Comparison of ENCODE assay signal across 8 mouse cellular contexts in the genomic region with DNA sequence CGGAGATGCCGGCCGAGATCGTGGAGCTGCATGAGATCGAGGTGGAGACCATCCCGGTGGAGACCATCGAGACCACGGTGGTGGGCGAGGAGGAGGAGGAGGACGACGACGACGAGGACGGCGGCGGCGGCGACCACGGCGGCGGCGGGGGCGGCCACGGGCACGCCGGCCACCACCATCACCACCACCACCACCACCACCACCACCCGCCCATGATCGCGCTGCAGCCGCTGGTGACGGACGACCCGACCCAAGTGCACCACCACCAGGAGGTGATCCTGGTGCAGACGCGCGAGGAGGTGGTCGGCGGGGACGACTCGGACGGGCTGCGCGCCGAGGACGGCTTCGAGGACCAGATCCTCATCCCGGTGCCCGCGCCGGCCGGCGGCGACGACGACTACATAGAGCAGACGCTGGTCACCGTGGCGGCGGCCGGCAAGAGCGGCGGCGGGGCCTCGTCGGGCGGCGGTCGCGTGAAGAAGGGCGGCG. TPM values are rescaled to one million over a fixed set of nuclear protein-coding genes. Genes with fewer than 3 reads are reported as not detected.
DNase-seq lines count a peak whose midpoint lies in the region; ATAC-seq and TF ChIP-seq lines count a peak whose summit lies in the region.

No protein-coding gene starts in this region.

- peak; percentile 13; the same call in 1 of the 2 replicates for ATAC-seq in embryonic facial prominence, embryonic 12.5 days (ENCODE audit: insufficient number of reproducible peaks, insufficient read depth, low FRiP score, low TSS enrichment)
- no peak for ATAC-seq in heart, postnatal 0 days (ENCODE audit: insufficient read depth, low read depth)

- H3K27me3 ChIP-seq in embryonic facial prominence, embryonic 12.5 days = no peaks in the 10 kb centered on the region
- H3K27me3 ChIP-seq in heart, postnatal 0 days (ENCODE audit: control insufficient read depth, insufficient read depth, low read length) = no peaks in the 10 kb centered on the region

- peaks cover 34% of the 10 kb centered on the region for H3K4me1 ChIP-seq in embryonic facial prominence, embryonic 12.5 days
- peaks cover 13% of the 10 kb centered on the region for H3K4me1 ChIP-seq in heart, postnatal 0 days (ENCODE audit: control insufficient read depth, insufficient read depth)

- no peaks in the 10 kb centered on the region for H3K9me3 ChIP-seq in embryonic facial prominence, embryonic 12.5 days
- no peaks in the 10 kb centered on the region for H3K9me3 ChIP-seq in heart, postnatal 0 days (replicated peaks; ENCODE audit: control insufficient read depth, low read length)

- H3K27ac ChIP-seq in embryonic facial prominence, embryonic 12.5 days = peak overlapping the region; percentile 99
- H3K27ac ChIP-seq in heart, postnatal 0 days (ENCODE audit: low read depth) = peak overlapping the region; percentile 99
- no peak overlapping the region for H3K27ac ChIP-seq in macrophage

- peak overlapping the region; percentile 60 for H3K4me2 ChIP-seq in embryonic facial prominence, embryonic 12.5 days (replicated peaks)
- peak overlapping the region; percentile 70 for H3K4me2 ChIP-seq in heart, postnatal 0 days (ENCODE audit: low read depth, low read length)

- peak overlapping the region; percentile 94 for H3K9ac ChIP-seq in embryonic facial prominence, embryonic 12.5 days
- H3K9ac ChIP-seq in heart, postnatal 0 days (replicated peaks; ENCODE audit: low read depth, low read length) = peak overlapping the region; percentile 95

- TF ChIP-seq CTCF in heart, postnatal 0 days (IDR thresholded peaks at IDR 0.05; ENCODE audit: low read depth) = no peak

- WGBS in embryonic facial prominence, embryonic 12.5 days = 0% methylated on average over 39 of the region's 71 CpGs
- WGBS in heart, postnatal 0 days = under 1% methylated on average over 57 of the region's 71 CpGs
- under 1% methylated on average over 55 of the region's 71 CpGs for WGBS in macrophage (ENCODE audit: missing documents)

- H3K79me2 ChIP-seq in macrophage (ENCODE audit: inconsistent target) = peaks cover 75% of the 10 kb centered on the region

- no peak for TF ChIP-seq EP300 in heart, postnatal 0 days (IDR thresholded peaks at IDR 0.05; ENCODE audit: low read depth)

- DNase-seq in right cerebral cortex, adult 18-20 months = peak; percentile 18
- no peak for DNase-seq in right cerebral cortex, postnatal 36 days (ENCODE audit: low spot score in 2 of 2)
- no peak for DNase-seq in heart, postnatal 0 days (ENCODE audit: low spot score)
- DNase-seq in layer of hippocampus, postnatal 14 days (ENCODE audit: low spot score in 2 of 2) = peak; percentile 27 to 36
- peak; percentile 42 to 48 for DNase-seq in spleen, adult 18-20 months
- no peak for DNase-seq in adipocyte (ENCODE audit: low spot score)

- no peaks in the 10 kb centered on the region for H3K36me3 ChIP-seq in embryonic facial prominence, embryonic 12.5 days
- no peaks in the 10 kb centered on the region for H3K36me3 ChIP-seq in heart, postnatal 0 days (replicated peaks; ENCODE audit: control insufficient read depth, insufficient read depth, low read length)
- no peaks in the 10 kb centered on the region for H3K36me3 ChIP-seq in macrophage (ENCODE audit: inconsistent target)

- peak overlapping the region; percentile 99 for H3K4me3 ChIP-seq in embryonic facial prominence, embryonic 12.5 days
- peak overlapping the region; percentile 97 for H3K4me3 ChIP-seq in heart, postnatal 0 days (ENCODE audit: low read depth, low read length)
- peak overlapping the region; percentile 18; the same call in 1 of the 2 replicates for H3K4me3 ChIP-seq in macrophage (ENCODE audit: inconsistent target)

RNA-seq across cellular contexts. Expression of a gene that starts 0.7 kb away (rescaled TPM):
- 20.8 and 23.2 TPM in 2 replicates for polyA plus RNA-seq in embryonic facial prominence, embryonic 12.5 days (2016; fragmentation: Nextera tagmentation; extraction: Ambion mirVana)
- 21.5 and 32.7 TPM in 2 replicates for total RNA-seq in heart, postnatal 0 days (2014; rRNA removed; ENCODE audit: low replicate concordance)
- 7.1 and 7.6 TPM in 2 replicates for polyA plus RNA-seq in heart, postnatal 0 days (2015; fragmentation: Nextera tagmentation; extraction: Ambion mirVana)
- 10 to 100 TPM; 45.2 to 53.7 TPM for total RNA-seq in layer of hippocampus, postnatal 14 days (2021)
- total RNA-seq in macrophage (2018; cell fraction: chromatin; rRNA removed) = 10 to 100 TPM; 27.1 to 54.6 (median 36.2) TPM
- total RNA-seq in macrophage (2018; cell fraction: cytosol; rRNA removed) = 10 to 100 TPM; 20.1 to 36.2 (median 26.9) TPM
- total RNA-seq in macrophage (2018; cell fraction: nucleus; rRNA removed) = 10 to 100 TPM; 25.9 to 49.7 (median 32.6) TPM
- 24.1 to 61.1 TPM (median 29.0 TPM) in 3 replicates for polyA plus RNA-seq in macrophage (2018)

RNA-seq across cellular contexts. Expression of a gene that starts 42.2 kb away (rescaled TPM):
- 16.9 and 19.4 TPM in 2 replicates for polyA plus RNA-seq in embryonic facial prominence, embryonic 12.5 days (2016; fragmentation: Nextera tagmentation; extraction: Ambion mirVana)
- total RNA-seq in heart, postnatal 0 days (2014; rRNA removed; ENCODE audit: low replicate concordance) = 4.4 and 7.0 TPM in 2 replicates
- polyA plus RNA-seq in heart, postnatal 0 days (2015; fragmentation: Nextera tagmentation; extraction: Ambion mirVana) = 2.4 and 3.0 TPM in 2 replicates
- 10 to 100 TPM; 17.2 to 20.1 TPM for total RNA-seq in layer of hippocampus, postnatal 14 days (2021)
- total RNA-seq in macrophage (2018; cell fraction: chromatin; rRNA removed) = 1 to 10 TPM in 2 of 26 experiments, under 1 TPM in 2, not detected in 22; 0.54 to 2.2 (median 0.83) TPM
- total RNA-seq in macrophage (2018; cell fraction: cytosol; rRNA removed) = under 1 TPM in 24 of 26 experiments, not detected in 2; 0.07 to 0.43 (median 0.22) TPM
- under 1 TPM in 3 of 26 experiments, not detected in 23; 0.25 to 0.98 (median 0.71) TPM for total RNA-seq in macrophage (2018; cell fraction: nucleus; rRNA removed)
- polyA plus RNA-seq in macrophage (2018) = 0.07 to 0.37 TPM (median 0.18 TPM) in 3 replicates

RNA-seq across cellular contexts. Expression of a gene that starts 42.3 kb away (rescaled TPM):
- polyA plus RNA-seq in embryonic facial prominence, embryonic 12.5 days (2016; fragmentation: Nextera tagmentation; extraction: Ambion mirVana) = 16.0 and 16.8 TPM in 2 replicates
- 11.3 and 15.3 TPM in 2 replicates for total RNA-seq in heart, postnatal 0 days (2014; rRNA removed; ENCODE audit: low replicate concordance)
- 4.4 and 5.9 TPM in 2 replicates for polyA plus RNA-seq in heart, postnatal 0 days (2015; fragmentation: Nextera tagmentation; extraction: Ambion mirVana)
- 10 to 100 TPM; 10.2 to 11.5 TPM for total RNA-seq in layer of hippocampus, postnatal 14 days (2021)
- 10 to 100 TPM in 24 of 26 experiments, 1 to 10 TPM in 2; 7.6 to 27.8 (median 16.9) TPM for total RNA-seq in macrophage (2018; cell fraction: chromatin; rRNA removed)
- total RNA-seq in macrophage (2018; cell fraction: cytosol; rRNA removed) = 1 to 10 TPM in 3 of 26 experiments, under 1 TPM in 22, not detected in 1; 0.08 to 2.2 (median 0.31) TPM
- 10 to 100 TPM in 8 of 26 experiments, 1 to 10 TPM in 18; 1.9 to 15.4 (median 8.8) TPM for total RNA-seq in macrophage (2018; cell fraction: nucleus; rRNA removed)
- polyA plus RNA-seq in macrophage (2018) = 0.09 to 1.3 TPM (median 0.60 TPM) in 3 replicates

Comparison
In these comparisons a context has a peak if more than half of its experiments do, and no peak if none do; other contexts are left out.
1. DNase-seq: peak in right cerebral cortex, adult 18-20 months (single experiment), layer of hippocampus, postnatal 14 days (2 of 2) and spleen, adult 18-20 months (2 of 2); none in right cerebral cortex, postnatal 36 days (0 of 2), heart, postnatal 0 days (single experiment) and adipocyte (single experiment).
2. H3K4me3 ChIP-seq: peak in every context shown above with its lines; median percentile 99 in embryonic facial prominence, embryonic 12.5 days; 97 in heart, postnatal 0 days; 18 in macrophage.